In the genomic region with DNA sequence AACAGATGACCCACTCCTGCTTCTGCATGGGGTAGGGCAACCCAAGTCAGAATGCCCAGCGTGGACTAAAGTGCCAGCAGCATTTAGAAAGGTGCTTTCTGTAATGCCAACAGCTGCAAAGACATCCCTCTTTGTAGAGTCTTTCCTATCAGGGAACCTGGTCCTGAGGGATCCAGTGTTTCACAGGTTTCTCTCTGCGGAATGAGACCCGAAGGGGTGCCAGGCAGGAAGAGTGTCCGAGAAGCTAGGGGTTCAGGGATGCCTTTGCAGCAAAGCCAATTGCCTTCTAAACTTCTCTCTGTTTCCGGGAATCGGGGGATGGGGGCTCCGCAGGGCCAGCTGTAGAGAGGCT, we compare ENCODE assay signal across 11 mouse cellular contexts. TPM values are rescaled to one million over a fixed set of nuclear protein-coding genes. Genes with fewer than 3 reads are reported as not detected.
DNase-seq lines count a peak whose midpoint lies in the region; ATAC-seq and TF ChIP-seq lines count a peak whose summit lies in the region.
"Had no signal": no experiment of that assay in that cellular context is flagged by ENCODE, and none has a peak within 500 bp of the region (broad histone marks: within the 10 kb centered on the region; RNA-seq: fewer than 3 reads in every experiment).

No protein-coding gene starts in this region.

- 0 out of 2 replicates have a peak, but pooled peaks cover 7% of the 10 kb centered on the region for H3K27me3 ChIP-seq in kidney, postnatal 0 days (ENCODE audit: insufficient read depth, low read length)
- peaks cover 42% of the 10 kb centered on the region for H3K27me3 ChIP-seq in forebrain, embryonic 10.5 days (ENCODE audit: poor library complexity, severe bottlenecking)
- H3K27me3 ChIP-seq in hindbrain, embryonic 16.5 days (replicated peaks; ENCODE audit: control insufficient read depth, insufficient read depth, low read length), result no peaks in the 10 kb centered on the region

- no peaks in the 10 kb centered on the region; the same call in 1 of the 2 replicates for H3K4me1 ChIP-seq in kidney, postnatal 0 days (replicated peaks; ENCODE audit: insufficient read depth, low read length)
- H3K4me1 ChIP-seq in forebrain, embryonic 10.5 days, result peaks cover 17% of the 10 kb centered on the region
- peaks cover 12% of the 10 kb centered on the region for H3K4me1 ChIP-seq in hindbrain, embryonic 16.5 days (ENCODE audit: control insufficient read depth, insufficient read depth, low read depth, low read length)

- H3K27ac ChIP-seq in kidney, postnatal 0 days, result no peak overlapping the region
- no peak overlapping the region for H3K27ac ChIP-seq in forebrain, embryonic 10.5 days
- peak overlapping the region; percentile 86 for H3K27ac ChIP-seq in hindbrain, embryonic 16.5 days (ENCODE audit: low read depth, low read length)

- no peaks in the 10 kb centered on the region for H3K9me3 ChIP-seq in kidney, postnatal 0 days (replicated peaks; ENCODE audit: low read length)
- H3K9me3 ChIP-seq in forebrain, embryonic 10.5 days, result no peaks in the 10 kb centered on the region
- H3K9me3 ChIP-seq in hindbrain, embryonic 16.5 days (ENCODE audit: control insufficient read depth, low read length), result no peaks in the 10 kb centered on the region

- DNase-seq in kidney, postnatal 0 days (ENCODE audit: low spot score), result no peak
- DNase-seq in kidney, adult 11 months, result no peak
- DNase-seq in forebrain, embryonic 10.5 days (ENCODE audit: extremely low spot score, low spot score), result no peak
- DNase-seq in neural tube, embryonic 10.5 days (ENCODE audit: extremely low spot score, low spot score), result peak; percentile 15
- no peak for DNase-seq in urinary bladder, postnatal 10 days (ENCODE audit: low spot score)
- no peak for DNase-seq in adrenal gland, adult 2 months

- H3K9ac ChIP-seq in kidney, postnatal 0 days (ENCODE audit: low read depth, low read length), result no peak overlapping the region
- H3K9ac ChIP-seq in hindbrain, embryonic 16.5 days (ENCODE audit: low read depth, low read length), result peak overlapping the region; percentile 71

- peak overlapping the region; percentile 54 for H3K4me2 ChIP-seq in kidney, postnatal 0 days (ENCODE audit: low read length)
- H3K4me2 ChIP-seq in hindbrain, embryonic 16.5 days (ENCODE audit: low read length), result peak overlapping the region; percentile 83

- no peak for TF ChIP-seq CTCF in kidney, postnatal 0 days (IDR thresholded peaks at IDR 0.05; ENCODE audit: low read depth)

- ATAC-seq in kidney, postnatal 0 days (replicated peaks; ENCODE audit: low FRiP score, low read depth), result no peak
- ATAC-seq in hindbrain, embryonic 16.5 days, result no peak
- no peak for ATAC-seq in megakaryocyte-erythroid progenitor cell, adult 5-6 weeks (replicated peaks; ENCODE audit: low FRiP score, low TSS enrichment, poor library complexity, severe bottlenecking)

- no peaks in the 10 kb centered on the region for H3K36me3 ChIP-seq in kidney, postnatal 0 days (ENCODE audit: insufficient read depth, low read length)
- H3K36me3 ChIP-seq in forebrain, embryonic 10.5 days (replicated peaks), result no peaks in the 10 kb centered on the region
- peaks cover 2% of the 10 kb centered on the region; the same call in 1 of the 2 replicates for H3K36me3 ChIP-seq in hindbrain, embryonic 16.5 days (ENCODE audit: control insufficient read depth, insufficient read depth, low read length)

- H3K4me3 ChIP-seq in kidney, postnatal 0 days (replicated peaks; ENCODE audit: low read depth, low read length), result no peak overlapping the region
- peak overlapping the region; percentile 57 for H3K4me3 ChIP-seq in forebrain, embryonic 10.5 days
- H3K4me3 ChIP-seq in hindbrain, embryonic 16.5 days (ENCODE audit: low read length), result peak overlapping the region; percentile 61
- H3K4me3 ChIP-seq: myocyte had no signal

- 19% methylated on average over 7 of the region's 7 CpGs for WGBS in kidney, postnatal 0 days
- WGBS in forebrain, embryonic 10.5 days, result 18% methylated on average over 7 of the region's 7 CpGs
- 9% methylated on average over 7 of the region's 7 CpGs for WGBS in hindbrain, embryonic 16.5 days

RNA-seq across cellular contexts. Expression of a gene that starts 0.7 kb away (rescaled TPM):
- polyA plus RNA-seq in kidney, postnatal 0 days (2015; fragmentation: Nextera tagmentation; extraction: Ambion mirVana), result 0.20 and 0.27 TPM in 2 replicates
- polyA plus RNA-seq in forebrain, embryonic 10.5 days (2016; fragmentation: Nextera tagmentation; extraction: Ambion mirVana), result 2.6 and 2.7 TPM in 2 replicates
- 238 and 264 TPM in 2 replicates for polyA plus RNA-seq in hindbrain, embryonic 16.5 days (2015; fragmentation: Nextera tagmentation; extraction: Ambion mirVana)
- 1 to 10 TPM; 2.0 to 3.7 TPM for total RNA-seq in adrenal gland, adult 2 months (2021)
- 0.83 and 1.6 TPM in 2 replicates for polyA plus RNA-seq in adrenal gland, adult 2 months (2012; rRNA removed)
- total RNA-seq in megakaryocyte-erythroid progenitor cell, adult 5-6 weeks (2014; fragmentation: Nextera tagmentation), result not detected in 2 replicates
- total RNA-seq in megakaryocyte-erythroid progenitor cell, adult 5-6 weeks (2017), result not detected in 2 replicates
- total RNA-seq: gastrocnemius, adult 8-10 months had no signal
- polyA plus RNA-seq: myocyte, Patski had no signal

Comparison
In these comparisons a context has a peak if more than half of its experiments do, and no peak if none do; other contexts are left out.
1. RNA of a gene that starts 0.7 kb away (polyA plus RNA-seq): 238 to 264 TPM in hindbrain, embryonic 16.5 days; 2.6 to 2.7 TPM in forebrain, embryonic 10.5 days, 0.83 to 1.6 TPM in adrenal gland, adult 2 months and 0.20 to 0.27 TPM in kidney, postnatal 0 days; every median in the first group is over 10 times any median in the second.